Mouse (Mus musculus) liver, embryonic 13.5 days (tissue): ENCODE measurements at regions not wholly inside any gene's neighbourhood (a gene's known extent, or its start where the extent isn't known, plus 50 kb on each side); places are given as distances from the start of the nearest gene placed in this dataset.

Experiments used
- ATAC-seq: fragments of 200-750 bp; cut with Nextera tagmentation; 2 replicates; pipeline ENCODE4 v1.8.0; 2017; ENCODE audit warnings: low read depth, mild to moderate bottlenecking, moderate number of reproducible peaks, moderate library complexity
- DNase-seq: peaks from one replicate; pipeline ENCODE4 v3.0.0; 2022
- H3K27ac ChIP-seq: fragments of 300-500 bp; sonication (generic); 2 replicates; pipeline ENCODE4 v1.5.1; 2015; ENCODE audit warnings: moderate library complexity, mild to moderate bottlenecking, inconsistent platforms
- H3K27me3 ChIP-seq: fragments of 300-500 bp; sonication (generic); 2 replicates; pipeline ENCODE4 v1.6.1; 2015; ENCODE audit warnings: mild to moderate bottlenecking, inconsistent platforms
- H3K36me3 ChIP-seq: fragments of 300-500 bp; sonication (generic); 2 replicates; pipeline ENCODE4 v1.6.1; 2015; ENCODE audit warnings: mild to moderate bottlenecking, inconsistent platforms
- H3K4me1 ChIP-seq: fragments of 300-500 bp; sonication (generic); replicated peaks from 2 replicates; pipeline ENCODE4 v1.6.1; 2015; ENCODE audit warnings: inconsistent platforms
- H3K4me2 ChIP-seq: fragments of 300-500 bp; sonication (generic); 2 replicates; pipeline ENCODE4 v1.6.1; 2015; ENCODE audit warnings: inconsistent platforms, mild to moderate bottlenecking, moderate library complexity
- H3K4me3 ChIP-seq: fragments of 300-500 bp; sonication (generic); replicated peaks from 2 replicates; pipeline ENCODE4 v1.5.1; 2015; ENCODE audit warnings: mild to moderate bottlenecking, inconsistent platforms
- H3K9ac ChIP-seq: fragments of 300-500 bp; sonication (generic); 2 replicates; pipeline ENCODE4 v1.6.1; 2015; ENCODE audit warnings: mild to moderate bottlenecking, inconsistent platforms
- H3K9me3 ChIP-seq: fragments of 300-500 bp; sonication (generic); replicated peaks from 2 replicates; pipeline ENCODE4 v1.6.1; 2016; ENCODE audit warnings: inconsistent platforms
- WGBS: fragments of 180-500 bp; shearing (Covaris S2); methylation state at CpG from one replicate; pipeline ENCODE4 v1.1.7; 2015; ENCODE audit not compliant: insufficient replicate concordance; 5-methylcytosine and 5-hydroxymethylcytosine counted together

- ATAC-seq (no peak), DNase-seq (no peak)
- WGBS = 59% methylated on average over 7 of the region's 7 CpGs
- Histone ChIP-seq H3K4me2 (no peak overlapping the region), H3K4me1 (no peaks in the 10 kb centered on the region), H3K27me3 (no peaks in the 10 kb centered on the region), H3K27ac (no peak overlapping the region), H3K9me3 (no peaks in the 10 kb centered on the region), H3K9ac (no peak overlapping the region), H3K36me3 (no peaks in the 10 kb centered on the region), H3K4me3 (no peak overlapping the region)
These were observed 332.4 kb upstream of the Zmiz1 start for GRCm38 (mm10) chr14:25126544-25126943.

GRCm38 (mm10) chr14:25127544-25128159, 331.3 kb upstream of the Zmiz1 start:
- 62% methylated on average over 14 of the region's 14 CpGs for WGBS

GRCm38 (mm10) chr14:25128160-25128547, 330.8 kb upstream of the Zmiz1 start:
- Histone ChIP-seq H3K4me2 (no peak overlapping the region), H3K9me3 (no peaks in the 10 kb centered on the region), H3K27ac (no peak overlapping the region), H3K4me1 (no peaks in the 10 kb centered on the region), H3K4me3 (no peak overlapping the region), H3K9ac (no peak overlapping the region), H3K27me3 (no peaks in the 10 kb centered on the region), H3K36me3 (no peaks in the 10 kb centered on the region)
- ATAC-seq (no peak), DNase-seq (no peak)
- 61% methylated on average over 6 of the region's 6 CpGs for WGBS

More at GRCm38 (mm10) chr14:25127544-25128159, 331.3 kb upstream of the Zmiz1 start:
- H3K27ac ChIP-seq = no peak overlapping the region
- H3K9ac ChIP-seq = no peak overlapping the region
- ATAC-seq (no peak), DNase-seq (no peak)
- H3K9me3 ChIP-seq = no peaks in the 10 kb centered on the region
- no peaks in the 10 kb centered on the region for H3K27me3 ChIP-seq
- H3K4me3 ChIP-seq = no peak overlapping the region
- no peaks in the 10 kb centered on the region for H3K36me3 ChIP-seq
- no peak overlapping the region for H3K4me2 ChIP-seq
- H3K4me1 ChIP-seq = no peaks in the 10 kb centered on the region

- Histone ChIP-seq H3K36me3 (no peaks in the 10 kb centered on the region), H3K4me1 (no peaks in the 10 kb centered on the region), H3K4me3 (no peak overlapping the region), H3K27ac (no peak overlapping the region), H3K27me3 (no peaks in the 10 kb centered on the region), H3K4me2 (no peak overlapping the region), H3K9me3 (no peaks in the 10 kb centered on the region), H3K9ac (no peak overlapping the region)
- WGBS = 58% methylated on average over 3 of the region's 3 CpGs
- no peak for DNase-seq
- ATAC-seq = no peak
These were observed 323.6 kb upstream of the Zmiz1 start for GRCm38 (mm10) chr14:25135371-25135770.

- Histone ChIP-seq H3K9ac (no peak overlapping the region), H3K27ac (no peak overlapping the region), H3K9me3 (no peaks in the 10 kb centered on the region), H3K4me2 (no peak overlapping the region), H3K36me3 (no peaks in the 10 kb centered on the region), H3K4me3 (no peak overlapping the region), H3K4me1 (no peaks in the 10 kb centered on the region), H3K27me3 (no peaks in the 10 kb centered on the region)
- 77% methylated on average over 8 of the region's 8 CpGs for WGBS
- ATAC-seq (no peak), DNase-seq (no peak)
These were observed 321.7 kb upstream of the Zmiz1 start for GRCm38 (mm10) chr14:25137312-25137711.

- DNase-seq = no peak
- Histone ChIP-seq H3K9ac (no peak overlapping the region), H3K9me3 (no peaks in the 10 kb centered on the region), H3K4me2 (no peak overlapping the region), H3K36me3 (no peaks in the 10 kb centered on the region), H3K4me1 (no peaks in the 10 kb centered on the region), H3K4me3 (no peak overlapping the region), H3K27ac (no peak overlapping the region), H3K27me3 (no peaks in the 10 kb centered on the region)
- 48% methylated on average over 3 of the region's 3 CpGs for whole genome bisulfite sequencing
- no peak for ATAC-seq
These were observed 320.5 kb upstream of the Zmiz1 start for GRCm38 (mm10) chr14:25138485-25138884.

- Histone ChIP-seq H3K4me2 (no peak overlapping the region), H3K9ac (no peak overlapping the region), H3K4me3 (no peak overlapping the region), H3K27ac (no peak overlapping the region), H3K36me3 (no peaks in the 10 kb centered on the region), H3K4me1 (no peaks in the 10 kb centered on the region), H3K9me3 (no peaks in the 10 kb centered on the region), H3K27me3 (no peaks in the 10 kb centered on the region)
- ATAC-seq = no peak
- DNase-seq = no peak
- WGBS = 56% methylated on average over 9 of the region's 9 CpGs
These were observed 317.1 kb upstream of the Zmiz1 start for GRCm38 (mm10) chr14:25141933-25142332.

GRCm38 (mm10) chr14:25143051-25143450, 315.9 kb upstream of the Zmiz1 start:
- no peaks in the 10 kb centered on the region for H3K9me3 ChIP-seq
- 70% methylated on average over 4 of the region's 4 CpGs for WGBS
- H3K36me3 ChIP-seq = no peaks in the 10 kb centered on the region
- DNase-seq = no peak
- no peak for ATAC-seq
- no peaks in the 10 kb centered on the region for H3K4me1 ChIP-seq
- H3K4me2 ChIP-seq = no peak overlapping the region
- no peak overlapping the region for H3K9ac ChIP-seq
- H3K27ac ChIP-seq = no peak overlapping the region
- no peak overlapping the region for H3K4me3 ChIP-seq
- H3K27me3 ChIP-seq = no peaks in the 10 kb centered on the region

- no peaks in the 10 kb centered on the region for H3K9me3 ChIP-seq
- no peaks in the 10 kb centered on the region for H3K27me3 ChIP-seq
- 71% methylated on average over 2 of the region's 2 CpGs for WGBS
- H3K36me3 ChIP-seq = no peaks in the 10 kb centered on the region
- H3K4me2 ChIP-seq = no peak overlapping the region
- no peaks in the 10 kb centered on the region for H3K4me1 ChIP-seq
- no peak overlapping the region for H3K27ac ChIP-seq
- ATAC-seq (no peak), DNase-seq (no peak)
- H3K4me3 ChIP-seq = no peak overlapping the region
- H3K9ac ChIP-seq = no peak overlapping the region
These were observed 311.3 kb upstream of the Zmiz1 start for GRCm38 (mm10) chr14:25147731-25148130.

- Histone ChIP-seq H3K9me3 (no peaks in the 10 kb centered on the region), H3K27ac (no peak overlapping the region), H3K27me3 (no peaks in the 10 kb centered on the region), H3K4me2 (no peak overlapping the region), H3K9ac (no peak overlapping the region), H3K36me3 (no peaks in the 10 kb centered on the region), H3K4me3 (no peak overlapping the region), H3K4me1 (no peaks in the 10 kb centered on the region)
- no peak for DNase-seq
- WGBS = 17% methylated on average over 1 of the region's 1 CpGs
- ATAC-seq = no peak
These were observed 308.0 kb upstream of the Zmiz1 start for GRCm38 (mm10) chr14:25150968-25151367.

GRCm38 (mm10) chr14:25151485-25151884, 307.5 kb upstream of the Zmiz1 start:
- H3K27me3 ChIP-seq = no peaks in the 10 kb centered on the region
- no peak overlapping the region for H3K4me2 ChIP-seq
- no peaks in the 10 kb centered on the region for H3K36me3 ChIP-seq
- no peak overlapping the region for H3K9ac ChIP-seq
- H3K27ac ChIP-seq = no peak overlapping the region
- H3K4me1 ChIP-seq = no peaks in the 10 kb centered on the region
- DNase-seq (no peak), ATAC-seq (no peak)
- H3K4me3 ChIP-seq = no peak overlapping the region
- no peaks in the 10 kb centered on the region for H3K9me3 ChIP-seq
- WGBS = 43% methylated on average over 2 of the region's 2 CpGs

GRCm38 (mm10) chr14:25153573-25153972, 305.4 kb upstream of the Zmiz1 start:
- H3K4me1 ChIP-seq = no peaks in the 10 kb centered on the region
- no peak overlapping the region for H3K27ac ChIP-seq
- 53% methylated on average over 4 of the region's 4 CpGs for WGBS

More at GRCm38 (mm10) chr14:25153573-25153972, 305.4 kb upstream of the Zmiz1 start:
- no peak overlapping the region for H3K4me3 ChIP-seq
- H3K4me2 ChIP-seq = no peak overlapping the region
- DNase-seq = no peak
- no peaks in the 10 kb centered on the region for H3K36me3 ChIP-seq
- H3K27me3 ChIP-seq = no peaks in the 10 kb centered on the region
- H3K9ac ChIP-seq = no peak overlapping the region
- H3K9me3 ChIP-seq = no peaks in the 10 kb centered on the region
- no peak for ATAC-seq
